ENCODE assay signal across 8 mouse cellular contexts in the genomic region with DNA sequence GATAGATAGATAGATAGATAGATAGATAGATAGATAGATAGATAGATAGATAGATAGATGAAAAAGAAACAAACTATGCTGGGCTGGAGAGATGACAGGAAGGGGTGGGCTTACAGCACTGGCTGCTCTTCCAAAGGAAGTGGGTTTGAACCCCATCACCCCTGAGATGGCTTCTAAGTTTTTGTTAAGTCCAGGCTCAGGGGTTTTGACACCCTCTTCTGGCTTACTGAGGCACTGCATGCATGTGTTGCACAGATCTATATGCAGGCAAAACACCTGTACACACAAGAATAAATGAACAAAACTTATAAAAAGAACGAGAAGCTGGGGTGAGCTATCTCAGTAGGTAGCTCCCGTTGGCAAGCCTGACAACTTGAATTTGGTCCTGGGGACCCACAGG. TPM values are rescaled to one million over a fixed set of nuclear protein-coding genes. Genes with fewer than 3 reads are reported as not detected.
A peak's percentile ranks its signal among the peaks of the same experiment; 100 is the strongest.
DNase-seq lines count a peak whose midpoint lies in the region; ATAC-seq and TF ChIP-seq lines count a peak whose summit lies in the region.
"Had no signal": no experiment of that assay in that cellular context is flagged by ENCODE, and none has a peak within 500 bp of the region (broad histone marks: within the 10 kb centered on the region; RNA-seq: fewer than 3 reads in every experiment).

No protein-coding gene starts in this region.

- no peak overlapping the region for H3K27ac ChIP-seq in liver, postnatal 0 days (ENCODE audit: low read depth)
- H3K27ac ChIP-seq in liver, embryonic 12.5 days: no peak overlapping the region
- no peak overlapping the region for H3K27ac ChIP-seq in hindbrain, embryonic 12.5 days
- H3K27ac ChIP-seq: embryonic facial prominence, embryonic 15.5 days had no signal

- WGBS in liver, postnatal 0 days (ENCODE audit: insufficient replicate concordance): 36% methylated on average over 2 of the region's 2 CpGs
- WGBS in liver, embryonic 12.5 days (ENCODE audit: insufficient replicate concordance): 33% methylated on average over 2 of the region's 2 CpGs
- WGBS in hindbrain, embryonic 12.5 days: 65% methylated on average over 2 of the region's 2 CpGs

- peak; percentile 72 for TF ChIP-seq CTCF in liver, postnatal 0 days (IDR thresholded peaks at IDR 0.05; ENCODE audit: low read depth)
- TF ChIP-seq CTCF in brain, embryonic 14.5 days (IDR thresholded peaks at IDR 0.05; ENCODE audit: borderline replicate concordance, extremely low read depth, insufficient read depth, insufficient read length): peak; percentile 21; the same call in 1 of the 2 replicates

- TF ChIP-seq EP300 in liver, postnatal 0 days (IDR thresholded peaks at IDR 0.05; ENCODE audit: low read depth): no peak

- DNase-seq in liver, postnatal 0 days: peak; percentile 48
- DNase-seq in brain, embryonic 14.5 days (ENCODE audit: low read depth): no peak
- DNase-seq in lung, postnatal 25 days (ENCODE audit: low spot score): peak; percentile 27
- peak; percentile 77 to 78 for DNase-seq in thymus, postnatal 36 days
- no peak for DNase-seq in left cerebral cortex, postnatal 14 days (ENCODE audit: low spot score in 2 of 2)

- no peaks in the 10 kb centered on the region for H3K27me3 ChIP-seq in liver, postnatal 0 days (ENCODE audit: insufficient read depth, low read length)
- H3K27me3 ChIP-seq in liver, embryonic 12.5 days (replicated peaks): no peaks in the 10 kb centered on the region; the same call in 1 of the 2 replicates
- H3K27me3 ChIP-seq in hindbrain, embryonic 12.5 days: no peaks in the 10 kb centered on the region
- H3K27me3 ChIP-seq: embryonic facial prominence, embryonic 15.5 days had no signal

- H3K4me1 ChIP-seq in liver, postnatal 0 days (ENCODE audit: insufficient read depth): 0 out of 2 replicates have a peak, but pooled peaks cover 3% of the 10 kb centered on the region
- H3K4me1 ChIP-seq in liver, embryonic 12.5 days: no peaks in the 10 kb centered on the region
- no peaks in the 10 kb centered on the region for H3K4me1 ChIP-seq in hindbrain, embryonic 12.5 days
- H3K4me1 ChIP-seq: embryonic facial prominence, embryonic 15.5 days had no signal

- no peaks in the 10 kb centered on the region for H3K36me3 ChIP-seq in liver, postnatal 0 days (replicated peaks; ENCODE audit: insufficient read depth, low read length)
- no peaks in the 10 kb centered on the region for H3K36me3 ChIP-seq in liver, embryonic 12.5 days
- no peaks in the 10 kb centered on the region for H3K36me3 ChIP-seq in hindbrain, embryonic 12.5 days
- H3K36me3 ChIP-seq: embryonic facial prominence, embryonic 15.5 days had no signal

- no peak overlapping the region for H3K4me3 ChIP-seq in liver, postnatal 0 days (ENCODE audit: low read depth, low read length)
- no peak overlapping the region for H3K4me3 ChIP-seq in liver, embryonic 12.5 days
- H3K4me3 ChIP-seq in hindbrain, embryonic 12.5 days: no peak overlapping the region
- H3K4me3 ChIP-seq: embryonic facial prominence, embryonic 15.5 days had no signal

- TF ChIP-seq POLR2A in brain, embryonic 14.5 days (IDR thresholded peaks at IDR 0.05; ENCODE audit: borderline replicate concordance, extremely low read depth, insufficient read depth, insufficient read length, poor library complexity, severe bottlenecking): no peak

- no peak overlapping the region for H3K4me2 ChIP-seq in liver, postnatal 0 days (ENCODE audit: low read depth, low read length)
- no peak overlapping the region for H3K4me2 ChIP-seq in liver, embryonic 12.5 days
- H3K4me2 ChIP-seq in hindbrain, embryonic 12.5 days (replicated peaks): no peak overlapping the region
- H3K4me2 ChIP-seq: embryonic facial prominence, embryonic 15.5 days had no signal

- H3K9ac ChIP-seq in liver, postnatal 0 days (replicated peaks): no peak overlapping the region
- no peak overlapping the region for H3K9ac ChIP-seq in liver, embryonic 12.5 days
- no peak overlapping the region for H3K9ac ChIP-seq in hindbrain, embryonic 12.5 days
- H3K9ac ChIP-seq: embryonic facial prominence, embryonic 15.5 days had no signal

- ATAC-seq in liver, postnatal 0 days: no peak
- no peak for ATAC-seq in liver, embryonic 12.5 days
- ATAC-seq in hindbrain, embryonic 12.5 days (ENCODE audit: low FRiP score): no peak

- intact Hi-C loops in left cerebral cortex, postnatal 14 days (cut with DNase I): loop anchor here (5.0 kb wide), 1 partner anchor 153 kb away; no protein-coding TSS in a partner anchor

- H3K9me3 ChIP-seq in liver, postnatal 0 days (ENCODE audit: low read length): no peaks in the 10 kb centered on the region
- H3K9me3 ChIP-seq in liver, embryonic 12.5 days (replicated peaks): no peaks in the 10 kb centered on the region
- no peaks in the 10 kb centered on the region for H3K9me3 ChIP-seq in hindbrain, embryonic 12.5 days (replicated peaks)
- H3K9me3 ChIP-seq: embryonic facial prominence, embryonic 15.5 days had no signal

RNA-seq across cellular contexts. Expression of gene Jak1, which starts 55.5 kb away (rescaled TPM):
- polyA plus RNA-seq in liver, postnatal 0 days (2015; fragmentation: Nextera tagmentation; extraction: Ambion mirVana): 33.9 and 51.2 TPM in 2 replicates
- polyA plus RNA-seq in liver, embryonic 12.5 days (2016; fragmentation: Nextera tagmentation; extraction: Ambion mirVana): 59.7 and 61.2 TPM in 2 replicates
- polyA plus RNA-seq in brain, embryonic 14.5 days (2012; rRNA removed): 33.2 and 50.2 TPM in 2 replicates
- 100 to 1,000 TPM; 117 to 120 TPM for total RNA-seq in left cerebral cortex, postnatal 14 days (2021)
- 61.7 and 66.1 TPM in 2 replicates for polyA plus RNA-seq in hindbrain, embryonic 12.5 days (2016; fragmentation: Nextera tagmentation; extraction: Ambion mirVana)

Comparison
In these comparisons a context has a peak if more than half of its experiments do, and no peak if none do; other contexts are left out.
1. DNase-seq: peak in liver, postnatal 0 days (single experiment), lung, postnatal 25 days (single experiment) and thymus, postnatal 36 days (2 of 2); none in brain, embryonic 14.5 days (single experiment) and left cerebral cortex, postnatal 14 days (0 of 2).